Mouse (Mus musculus) E14TG2a.4 (cell line): Measurements from ENCODE around the gene Lrr1.

Experiments used
- CTCF ChIP-seq: conservative IDR thresholded peaks from 2 replicates; pipeline ENCODE4 v1.5.1; 2014; ENCODE audit warnings: low read length
- NANOG ChIP-seq: IDR thresholded peaks from 2 replicates; pipeline ENCODE4 v1.6.1; 2014; ENCODE audit warnings: borderline replicate concordance, low read length, mixed read lengths
- POU5F1 ChIP-seq: IDR thresholded peaks from 2 replicates; pipeline ENCODE4 v1.6.1; 2014; ENCODE audit warnings: low read length, borderline replicate concordance

- TF ChIP-seq CTCF = no peak
- no peak for TF ChIP-seq NANOG
- TF ChIP-seq POU5F1 = no peak
These were observed 12.7 kb upstream of the Lrr1 start for GRCm38 (mm10) chr12:69155923-69156322.
